Mouse (Mus musculus) layer of hippocampus, postnatal 10 days (tissue): ENCODE measurements around the gene Dock7. TPM values are rescaled to one million over a fixed set of nuclear protein-coding genes. Genes with fewer than 3 reads are reported as not detected.
A peak's percentile ranks its signal among the peaks of the same experiment; 100 is the strongest.
"Not testable (repeated sequence)": the region's sequence is repeated elsewhere in the genome, so short reads cannot be mapped to it uniquely, and the experiment has no call there.

Source experiments
- DNase-seq, 2 experiments: peaks; one replicate each; pipeline ENCODE4 v3.0.0; 2021; ENCODE audit warnings: low spot score in 2 of 2
- total RNA-seq, 2 experiments: library from RNA; stranded (reverse); gene quantifications; 2 replicates each; pipeline ENCODE4 v1.2.3; 2021

Dock7 gene
- total RNA-seq, 2 experiments from 2014 or later: 50.1 to 53.4 TPM

- DNase-seq: no peak
These were observed 109.7 kb downstream of the Dock7 start for GRCm38 (mm10) chr4:99011039-99011438.

GRCm38 (mm10) chr4:99006319-99006718, 114.4 kb downstream of the Dock7 start:
- no peak for DNase-seq

GRCm38 (mm10) chr4:99005574-99005973, 115.1 kb downstream of the Dock7 start:
- DNase-seq: no peak

GRCm38 (mm10) chr4:98993491-98993890, 127.2 kb downstream of the Dock7 start:
- DNase-seq: no peak

GRCm38 (mm10) chr4:98984701-98985100, 136.0 kb downstream of the Dock7 start:
- no peak for DNase-seq

GRCm38 (mm10) chr4:98979976-98980375, 140.7 kb downstream of the Dock7 start:
- DNase-seq: not testable (repeated sequence)

GRCm38 (mm10) chr4:98978693-98979092, 142.0 kb downstream of the Dock7 start:
- DNase-seq: no peak

GRCm38 (mm10) chr4:98978288-98978687, 142.4 kb downstream of the Dock7 start:
- DNase-seq: not testable (repeated sequence)

- DNase-seq: peak in 1 of 2 experiments; percentile 26
These were observed 145.0 kb downstream of the Dock7 start for GRCm38 (mm10) chr4:98975741-98976140.

GRCm38 (mm10) chr4:98969946-98970345, 150.8 kb downstream of the Dock7 start:
- DNase-seq: no peak

- DNase-seq: no peak
These were observed 160.5 kb downstream of the Dock7 start for GRCm38 (mm10) chr4:98960243-98960642.

GRCm38 (mm10) chr4:98955986-98956385, 164.7 kb downstream of the Dock7 start:
- DNase-seq: no peak

GRCm38 (mm10) chr4:98950563-98950962, 170.2 kb downstream of the Dock7 start:
- no peak for DNase-seq

GRCm38 (mm10) chr4:98938210-98938609, 182.5 kb downstream of the Dock7 start:
- not testable (repeated sequence) for DNase-seq

- no peak for DNase-seq
These were observed 184.7 kb downstream of the Dock7 start for GRCm38 (mm10) chr4:98936036-98936435.

- DNase-seq: no peak
These were observed 195.4 kb downstream of the Dock7 start for GRCm38 (mm10) chr4:98925250-98925781.

GRCm38 (mm10) chr4:98924906-98925178, 195.9 kb downstream of the Dock7 start:
- DNase-seq: no peak

GRCm38 (mm10) chr4:98924071-98924905, 196.4 kb downstream of the Dock7 start:
- DNase-seq: peak in 1 of 2 experiments; percentile 16

GRCm38 (mm10) chr4:98923568-98924070, 197.1 kb downstream of the Dock7 start, which contains the start of gene Usp1:
TSS of gene Usp1 (plus strand) at chr4:98923810.
- peak; percentile 86 to 92 for DNase-seq

- peak; percentile 92 to 93 for DNase-seq
These were observed 197.8 kb downstream of the Dock7 start for GRCm38 (mm10) chr4:98922643-98923567.

GRCm38 (mm10) chr4:98922061-98922642, 198.6 kb downstream of the Dock7 start:
- DNase-seq: peak; percentile 16 to 22
